Mouse (Mus musculus) megakaryocyte, embryonic 14.5 days (primary cell): ENCODE measurements at regions not wholly inside any gene's neighbourhood (a gene's known extent, or its start where the extent isn't known, plus 50 kb on each side); places are given as distances from the start of the nearest gene placed in this dataset.

Source experiments
- FLI1 ChIP-seq: IDR thresholded peaks from 2 replicates; pipeline ENCODE4 v1.6.1; 2012; ENCODE audit warnings: low read length, inconsistent platforms, mixed read lengths
- GATA1 ChIP-seq: IDR thresholded peaks from 3 replicates; pipeline ENCODE4 v1.6.1; 2012; ENCODE audit warnings: mixed read lengths, low read length, inconsistent platforms, borderline replicate concordance

GRCm38 (mm10) chr3:50999745-51000144, 224.5 kb upstream of the Noct start:
- TF ChIP-seq GATA1: no peak
- TF ChIP-seq FLI1: no peak
